Mouse (Mus musculus): ENCODE measurements around the gene Cnih3. TPM values are rescaled to one million over a fixed set of nuclear protein-coding genes. Genes with fewer than 3 reads are reported as not detected.

Gene Cnih3
- polyA plus RNA-seq, 2 experiments from 2014 or later = not detected

GRCm38 (mm10) chr1:181407281-181407680 lies 54.9 kb downstream of the Cnih3 start:
- ATAC-seq = no peak

DNA sequence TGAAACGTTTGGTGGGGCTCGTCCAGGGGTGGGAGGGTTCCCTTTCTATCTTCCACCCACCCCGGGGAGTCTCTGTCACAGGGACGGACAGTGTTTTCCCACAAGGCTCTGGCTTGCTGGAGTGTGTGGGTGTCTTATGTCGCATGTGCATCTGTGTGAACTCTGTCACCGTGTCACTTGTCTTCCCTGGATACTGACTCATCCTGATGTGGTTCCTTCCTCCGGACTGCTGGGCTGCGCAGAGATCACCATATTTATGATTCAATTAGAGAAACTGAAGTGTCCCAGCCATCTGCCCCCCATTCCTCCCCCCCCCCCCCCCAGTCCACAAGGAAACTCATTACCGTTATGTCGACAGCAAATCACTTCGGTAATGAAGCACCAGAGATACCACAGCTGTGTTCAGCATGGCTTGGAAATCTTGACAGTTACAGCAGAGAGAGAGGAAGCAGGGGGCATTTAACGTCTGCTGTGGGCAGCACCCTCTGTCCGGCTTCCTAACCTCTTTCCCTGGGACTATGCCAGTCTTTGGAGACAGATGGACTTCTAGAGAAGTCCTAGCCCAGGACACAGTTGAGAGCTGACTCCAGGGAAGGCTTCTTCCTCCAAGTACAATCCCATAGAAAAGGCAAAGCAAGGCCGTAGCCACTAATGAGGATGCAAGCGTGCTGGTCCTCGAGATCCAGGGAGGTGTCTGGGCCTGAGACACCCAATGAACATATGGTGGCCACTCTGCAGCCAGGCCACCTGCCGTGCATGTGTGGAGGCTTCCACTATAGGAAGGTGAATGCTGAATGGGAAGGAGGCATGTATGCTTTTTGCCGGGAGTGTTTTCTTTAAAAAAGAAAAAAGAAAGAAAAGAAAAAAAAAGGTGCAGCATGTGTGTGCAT lies 55.9 kb downstream of the Cnih3 start:
- ATAC-seq = no peak

GRCm38 (mm10) chr1:181409693-181410092 lies 57.3 kb downstream of the Cnih3 start:
- ATAC-seq = no peak

- no peak for ATAC-seq
Observed at GRCm38 (mm10) chr1:181410647-181411254, 58.3 kb downstream of the Cnih3 start.

- no peak for ATAC-seq
Observed at GRCm38 (mm10) chr1:181414985-181415384, 62.6 kb downstream of the Cnih3 start.

DNA sequence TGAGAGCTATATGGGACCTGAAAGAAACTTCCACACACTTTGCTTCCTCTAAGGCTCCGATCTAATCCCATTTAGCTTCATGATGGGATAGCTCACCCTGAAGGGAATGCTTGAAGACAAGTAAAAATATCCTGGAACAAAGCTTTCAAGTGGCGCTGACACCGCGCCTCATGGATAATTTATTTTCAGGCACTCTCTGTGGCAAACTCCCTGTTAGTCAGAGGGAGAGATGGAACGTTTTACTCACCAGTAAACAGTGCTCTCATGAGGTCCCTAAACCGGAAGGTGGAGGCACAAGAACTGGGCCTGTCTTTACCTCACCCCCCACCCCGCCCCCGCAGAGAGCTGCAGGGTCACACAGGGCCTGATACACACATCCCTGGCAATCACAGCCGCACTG lies 64.4 kb downstream of the Cnih3 start:
- no peak for ATAC-seq

GRCm38 (mm10) chr1:181417937-181418523 lies 65.6 kb downstream of the Cnih3 start:
- ATAC-seq = no peak

- no peak for ATAC-seq
Observed at GRCm38 (mm10) chr1:181420080-181420536, 67.7 kb downstream of the Cnih3 start.

GRCm38 (mm10) chr1:181422796-181423195 lies 70.4 kb downstream of the Cnih3 start:
- ATAC-seq = no peak

- no peak for ATAC-seq
Observed at GRCm38 (mm10) chr1:181424922-181425321, 72.5 kb downstream of the Cnih3 start.

DNA sequence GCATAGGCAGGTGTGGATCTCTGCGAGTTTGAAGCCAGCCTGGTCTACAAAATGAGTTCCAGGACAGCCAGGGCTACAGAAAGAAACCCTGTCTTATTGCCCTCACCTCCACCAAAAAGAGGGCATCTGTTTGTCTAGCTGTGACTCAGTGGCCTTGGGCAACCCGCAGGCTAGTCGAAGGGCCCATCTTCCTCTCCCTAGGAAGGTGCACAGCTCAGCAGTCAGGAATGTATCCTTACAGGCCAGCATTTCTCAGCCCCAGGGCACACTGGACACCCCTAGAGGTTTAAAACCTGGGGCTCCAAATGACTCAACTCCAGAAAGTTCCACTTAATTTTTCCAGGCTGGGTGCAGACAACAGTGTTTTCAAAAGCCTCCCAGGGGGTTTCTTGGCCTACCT lies 73.0 kb downstream of the Cnih3 start:
- no peak for ATAC-seq

DNA sequence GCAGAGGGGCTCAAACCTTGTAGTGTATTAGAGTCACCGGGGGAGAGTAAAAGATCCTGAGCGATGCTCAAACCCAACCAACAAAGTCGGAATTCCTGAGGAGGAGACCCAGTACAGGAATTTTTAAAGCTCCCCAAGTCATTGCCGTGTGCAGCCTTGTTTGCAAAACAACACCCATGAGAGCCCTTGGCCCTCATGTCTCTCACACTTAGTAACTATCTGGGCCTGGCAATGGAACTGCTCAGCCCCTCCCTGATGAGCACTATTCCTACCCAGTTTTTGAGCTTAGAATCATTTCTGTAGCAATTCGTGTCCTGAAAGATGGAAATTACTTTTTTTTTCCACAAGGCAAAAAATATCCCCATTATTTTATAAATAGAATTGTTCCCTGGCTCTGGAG lies 74.0 kb downstream of the Cnih3 start:
- no peak for ATAC-seq

DNA sequence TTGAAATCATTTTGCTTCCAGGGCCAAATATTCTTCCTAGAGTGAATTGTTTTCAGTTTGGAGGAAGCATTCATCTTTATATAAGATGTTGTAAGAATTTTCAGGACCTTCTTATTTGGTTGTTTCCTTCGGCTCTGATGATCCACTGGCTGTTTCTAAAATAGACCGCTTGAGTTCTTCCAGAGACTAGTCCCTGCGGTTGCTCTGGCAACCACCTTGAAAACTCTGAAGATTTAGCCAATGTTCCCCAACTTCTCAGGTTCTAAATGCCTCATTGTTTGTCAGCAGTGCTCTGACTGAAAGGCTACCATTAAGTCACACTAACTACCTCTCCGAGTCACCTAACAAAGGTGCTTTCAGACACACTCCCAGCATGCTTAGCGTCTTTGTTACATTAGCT lies 80.8 kb downstream of the Cnih3 start:
- ATAC-seq = no peak

DNA sequence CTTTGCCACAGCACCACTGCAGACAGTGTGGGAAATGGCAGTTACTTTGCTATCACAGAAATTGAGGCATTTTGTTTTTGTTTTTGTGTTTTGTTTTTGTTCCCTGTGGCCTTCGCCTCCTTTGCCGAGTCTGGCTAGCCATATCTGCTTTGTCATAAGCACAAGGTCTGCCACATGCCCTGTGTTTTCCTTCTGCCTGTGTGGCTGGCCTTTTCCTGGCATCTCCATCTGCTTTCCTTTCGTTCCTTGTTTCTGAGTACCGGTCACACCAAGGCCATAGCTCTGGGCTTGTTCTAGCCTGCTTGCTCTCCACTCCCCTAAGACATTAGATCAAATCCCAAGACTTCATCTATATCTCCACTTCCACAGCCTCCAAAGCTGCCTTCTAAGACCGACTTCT lies 83.0 kb downstream of the Cnih3 start:
- no peak for ATAC-seq

DNA sequence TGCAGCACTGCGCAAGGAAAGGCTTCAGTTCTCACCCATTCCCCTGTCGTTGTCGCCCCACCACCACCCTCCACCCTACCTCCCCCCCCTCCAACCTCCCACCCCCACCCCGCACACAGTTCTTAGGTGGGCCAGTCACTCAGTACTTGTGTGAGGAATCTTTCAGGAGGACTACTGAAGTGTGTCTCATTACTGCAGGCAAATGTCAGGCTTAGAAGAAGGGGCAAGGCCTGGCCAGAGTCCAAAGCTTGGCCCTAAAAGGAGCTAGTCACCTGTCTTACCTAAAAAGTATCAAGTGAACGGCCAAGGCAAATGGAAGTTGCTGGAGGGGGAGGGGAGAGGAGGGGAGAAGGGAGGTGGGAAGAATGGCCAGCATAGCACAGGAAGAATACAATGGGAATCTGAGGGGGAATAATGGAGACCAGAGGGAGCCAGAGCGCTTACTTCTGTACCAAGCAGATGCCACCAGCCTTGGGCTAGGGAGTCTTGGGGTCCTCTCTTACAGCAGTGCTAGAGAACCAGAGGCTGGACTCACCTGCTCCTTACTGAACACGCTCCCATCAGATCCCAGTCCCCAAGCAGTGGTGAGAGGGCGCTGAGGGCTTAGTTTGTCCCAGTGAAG lies 88.7 kb downstream of the Cnih3 start:
- ATAC-seq = no peak

GRCm38 (mm10) chr1:181441654-181442241 lies 89.3 kb downstream of the Cnih3 start:
- ATAC-seq = no peak

GRCm38 (mm10) chr1:181445041-181445440 lies 92.6 kb downstream of the Cnih3 start:
- no peak for ATAC-seq

DNA sequence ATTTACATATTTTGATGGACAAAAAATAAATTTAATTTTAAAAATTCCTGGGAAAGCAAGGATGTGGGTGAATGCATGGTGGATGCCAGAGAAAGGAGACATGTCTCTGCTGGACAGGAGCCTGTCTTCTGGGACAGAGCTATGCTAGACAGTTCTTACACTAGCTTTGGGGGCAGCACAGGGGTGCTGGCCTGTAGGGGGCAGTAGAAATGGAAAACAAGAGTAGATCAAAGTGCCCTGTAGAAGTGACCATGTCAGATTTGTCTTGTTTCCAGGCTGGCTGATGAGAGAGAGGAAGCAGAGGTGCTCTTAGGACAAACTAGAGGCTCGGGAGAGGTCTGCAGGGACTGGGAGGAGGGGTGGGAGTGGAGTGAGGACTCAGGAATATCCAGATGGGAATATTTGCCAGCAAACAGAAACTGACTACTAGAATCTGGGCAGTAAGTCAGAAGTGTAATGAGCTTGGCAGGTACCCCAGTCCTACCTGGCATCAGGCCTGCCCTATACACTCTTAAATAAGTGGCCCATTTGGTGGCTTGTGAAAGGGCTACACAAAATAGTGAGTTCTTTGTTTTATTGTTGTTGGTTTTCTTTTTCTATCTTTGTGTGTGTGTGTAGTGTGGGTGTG lies 93.3 kb downstream of the Cnih3 start:
- no peak for ATAC-seq

DNA sequence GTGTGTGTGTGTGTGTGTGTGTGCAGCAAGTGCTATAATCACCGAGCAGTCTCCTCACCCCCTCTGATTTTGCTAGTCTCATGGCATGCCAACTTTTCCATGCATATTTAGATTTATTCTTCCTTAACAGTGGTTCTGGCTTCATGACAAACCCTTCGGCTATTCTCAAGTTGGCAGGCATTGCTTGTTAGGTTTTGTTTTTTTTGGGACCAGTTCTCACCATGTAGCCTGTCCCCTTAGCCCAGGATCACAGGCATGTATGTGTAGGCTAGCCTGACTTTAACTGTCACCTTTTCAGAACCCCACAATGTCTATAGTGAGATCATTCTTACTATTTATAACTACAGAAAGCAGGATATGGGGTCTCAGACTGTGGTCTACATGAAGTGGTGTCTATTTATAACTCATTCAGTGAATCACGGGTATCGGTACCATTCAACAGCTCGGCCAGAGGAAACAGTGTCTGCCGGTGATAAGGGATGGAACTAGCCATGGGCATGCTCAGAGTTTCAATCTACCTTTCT lies 94.2 kb downstream of the Cnih3 start:
- ATAC-seq = no peak

- ATAC-seq = no peak
Observed at GRCm38 (mm10) chr1:181447576-181447975, 95.1 kb downstream of the Cnih3 start.

GRCm38 (mm10) chr1:181448041-181448440 lies 95.6 kb downstream of the Cnih3 start:
- no peak for ATAC-seq

DNA sequence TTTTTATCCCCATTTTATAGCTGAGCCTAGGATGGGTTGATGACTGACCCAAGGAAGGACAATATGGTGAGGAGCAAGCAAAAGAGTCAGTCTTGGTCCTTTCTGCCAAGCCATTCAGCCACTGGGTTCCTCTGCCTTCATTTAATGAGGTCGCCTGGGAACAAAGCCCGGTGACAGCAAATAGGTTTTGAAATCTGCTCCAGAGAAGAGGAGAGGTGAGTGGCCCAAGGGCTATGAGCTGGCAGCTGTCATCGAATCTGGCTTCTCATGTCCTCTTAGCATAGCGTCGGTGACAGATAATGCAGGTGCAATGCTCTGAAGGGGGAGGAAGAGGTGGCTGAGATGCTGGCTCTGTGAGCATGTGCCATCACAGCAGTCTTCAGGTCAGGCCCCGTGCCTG lies 100.7 kb downstream of the Cnih3 start:
- no peak for ATAC-seq

Measured in CD4-positive, CD25-positive, alpha-beta regulatory T cell, adult 4 months (primary cell).